Mouse (Mus musculus): Measurements from ENCODE around the gene Asxl1.

GRCm38 (mm10) chr2:153432492-153432891 lies 86.9 kb downstream of the Asxl1 start:
- TF ChIP-seq CTCF (IDR thresholded peaks at IDR 0.05; ENCODE audit: low read depth) = no peak
- TF ChIP-seq EP300 (IDR thresholded peaks at IDR 0.05; ENCODE audit: low read depth) = no peak
